Mouse (Mus musculus): ENCODE measurements around the gene Banp. TPM values are rescaled to one million over a fixed set of nuclear protein-coding genes. Genes with fewer than 3 reads are reported as not detected.
A peak's percentile ranks its signal among the peaks of the same experiment; 100 is the strongest.

Banp gene
- polyA plus RNA-seq, 2 experiments: 33.2 to 97.7 TPM

- Histone ChIP-seq H3K36me3 (ENCODE audit: control insufficient read depth, insufficient read depth, low read length) (no peaks in the 10 kb centered on the region), H3K27me3 (ENCODE audit: control insufficient read depth, insufficient read depth, low read length) (no peaks in the 10 kb centered on the region), H3K4me3 (replicated peaks; ENCODE audit: low read length) (no peak overlapping the region), H3K4me1 (ENCODE audit: control insufficient read depth, insufficient read depth, low read length) (0 out of 2 replicates have a peak, but pooled peaks cover 2% of the 10 kb centered on the region), H3K27ac (replicated peaks; ENCODE audit: low read depth, low read length) (no peak overlapping the region), H3K4me2 (replicated peaks; ENCODE audit: low read depth, low read length, severe bottlenecking) (no peak overlapping the region), H3K9me3 (ENCODE audit: control insufficient read depth, low read length) (no peaks in the 10 kb centered on the region), H3K9ac (ENCODE audit: low read depth, low read length, severe bottlenecking) (no peak overlapping the region)
- no peak for ATAC-seq (ENCODE audit: low FRiP score, low read depth)
- no peak for DNase-seq (ENCODE audit: low spot score)
- TF ChIP-seq POLR2A (IDR thresholded peaks at IDR 0.05; ENCODE audit: borderline replicate concordance, extremely low read depth, insufficient read depth, insufficient read length): no peak
- WGBS: 88% methylated on average over 14 of the region's 14 CpGs
These were observed 16.7 kb upstream of the Banp start for GRCm38 (mm10) chr8:121932668-121933520.

GRCm38 (mm10) chr8:121934506-121934905, 15.0 kb upstream of the Banp start:
- Histone ChIP-seq H3K4me3 (replicated peaks; ENCODE audit: low read length) (no peak overlapping the region), H3K4me1 (ENCODE audit: control insufficient read depth, insufficient read depth, low read length) (0 out of 2 replicates have a peak, but pooled peaks cover 2% of the 10 kb centered on the region), H3K9ac (ENCODE audit: low read depth, low read length, severe bottlenecking) (no peak overlapping the region), H3K36me3 (ENCODE audit: control insufficient read depth, insufficient read depth, low read length) (no peaks in the 10 kb centered on the region), H3K27ac (replicated peaks; ENCODE audit: low read depth, low read length) (no peak overlapping the region), H3K4me2 (replicated peaks; ENCODE audit: low read depth, low read length, severe bottlenecking) (no peak overlapping the region), H3K27me3 (ENCODE audit: control insufficient read depth, insufficient read depth, low read length) (no peaks in the 10 kb centered on the region), H3K9me3 (ENCODE audit: control insufficient read depth, low read length) (no peaks in the 10 kb centered on the region)
- TF ChIP-seq POLR2A (IDR thresholded peaks at IDR 0.05; ENCODE audit: borderline replicate concordance, extremely low read depth, insufficient read depth, insufficient read length): no peak
- ATAC-seq (ENCODE audit: low FRiP score, low read depth): no peak
- DNase-seq (ENCODE audit: low spot score): no peak
- WGBS: 39% methylated on average over 4 of the region's 4 CpGs

- DNase-seq (ENCODE audit: low spot score) (no peak), ATAC-seq (ENCODE audit: low FRiP score, low read depth) (no peak)
- no peak overlapping the region for H3K4me2 ChIP-seq (replicated peaks; ENCODE audit: low read depth, low read length, severe bottlenecking)
- H3K27ac ChIP-seq (replicated peaks; ENCODE audit: low read depth, low read length): 0 out of 2 replicates have a peak overlapping the region, but pooled peaks have one; percentile 8
- no peak overlapping the region for H3K9ac ChIP-seq (ENCODE audit: low read depth, low read length, severe bottlenecking)
- H3K4me3 ChIP-seq (replicated peaks; ENCODE audit: low read length): no peak overlapping the region
- no peaks in the 10 kb centered on the region for H3K36me3 ChIP-seq (ENCODE audit: control insufficient read depth, insufficient read depth, low read length)
- TF ChIP-seq POLR2A (IDR thresholded peaks at IDR 0.05; ENCODE audit: borderline replicate concordance, extremely low read depth, insufficient read depth, insufficient read length): no peak
- no peaks in the 10 kb centered on the region for H3K9me3 ChIP-seq (ENCODE audit: control insufficient read depth, low read length)
- H3K27me3 ChIP-seq (ENCODE audit: control insufficient read depth, insufficient read depth, low read length): no peaks in the 10 kb centered on the region
- 0 out of 2 replicates have a peak, but pooled peaks cover 2% of the 10 kb centered on the region for H3K4me1 ChIP-seq (ENCODE audit: control insufficient read depth, insufficient read depth, low read length)
These were observed 14.6 kb upstream of the Banp start for GRCm38 (mm10) chr8:121934923-121935322.

- ATAC-seq (ENCODE audit: low FRiP score, low read depth) (no peak), DNase-seq (ENCODE audit: low spot score) (peak; percentile 51)
- H3K4me2 ChIP-seq (replicated peaks; ENCODE audit: low read depth, low read length, severe bottlenecking): no peak overlapping the region
- H3K9me3 ChIP-seq (ENCODE audit: control insufficient read depth, low read length): no peaks in the 10 kb centered on the region
- 0 out of 2 replicates have a peak overlapping the region, but pooled peaks have one; percentile 13 for H3K27ac ChIP-seq (replicated peaks; ENCODE audit: low read depth, low read length)
- no peak overlapping the region for H3K4me3 ChIP-seq (replicated peaks; ENCODE audit: low read length)
- no peak for TF ChIP-seq POLR2A (IDR thresholded peaks at IDR 0.05; ENCODE audit: borderline replicate concordance, extremely low read depth, insufficient read depth, insufficient read length)
- no peaks in the 10 kb centered on the region for H3K27me3 ChIP-seq (ENCODE audit: control insufficient read depth, insufficient read depth, low read length)
- no peaks in the 10 kb centered on the region for H3K36me3 ChIP-seq (ENCODE audit: control insufficient read depth, insufficient read depth, low read length)
- WGBS: 48% methylated on average over 12 of the region's 12 CpGs
- H3K4me1 ChIP-seq (ENCODE audit: control insufficient read depth, insufficient read depth, low read length): 0 out of 2 replicates have a peak, but pooled peaks cover 2% of the 10 kb centered on the region
- no peak overlapping the region for H3K9ac ChIP-seq (ENCODE audit: low read depth, low read length, severe bottlenecking)
These were observed 13.9 kb upstream of the Banp start for GRCm38 (mm10) chr8:121935341-121936294.

- Histone ChIP-seq H3K4me2 (replicated peaks; ENCODE audit: low read depth, low read length, severe bottlenecking) (no peak overlapping the region), H3K4me3 (replicated peaks; ENCODE audit: low read length) (no peak overlapping the region)
- no peak for DNase-seq (ENCODE audit: low spot score)
These were observed 13.2 kb upstream of the Banp start for GRCm38 (mm10) chr8:121936391-121936790.

More at GRCm38 (mm10) chr8:121936391-121936790, 13.2 kb upstream of the Banp start:
- no peaks in the 10 kb centered on the region for H3K27me3 ChIP-seq (ENCODE audit: control insufficient read depth, insufficient read depth, low read length)
- no peak overlapping the region for H3K27ac ChIP-seq (replicated peaks; ENCODE audit: low read depth, low read length)
- no peak overlapping the region for H3K9ac ChIP-seq (ENCODE audit: low read depth, low read length, severe bottlenecking)
- ATAC-seq (ENCODE audit: low FRiP score, low read depth): no peak
- H3K9me3 ChIP-seq (ENCODE audit: control insufficient read depth, low read length): no peaks in the 10 kb centered on the region
- no peak for TF ChIP-seq POLR2A (IDR thresholded peaks at IDR 0.05; ENCODE audit: borderline replicate concordance, extremely low read depth, insufficient read depth, insufficient read length)
- no peaks in the 10 kb centered on the region for H3K36me3 ChIP-seq (ENCODE audit: control insufficient read depth, insufficient read depth, low read length)
- WGBS: 49% methylated on average over 14 of the region's 14 CpGs
- 0 out of 2 replicates have a peak, but pooled peaks cover 2% of the 10 kb centered on the region for H3K4me1 ChIP-seq (ENCODE audit: control insufficient read depth, insufficient read depth, low read length)
